In genomic region chr1:191025016-191026012, GRCm38 (mm10) we compare ENCODE assay signal across 8 mouse cellular contexts. TPM values are rescaled to one million over a fixed set of nuclear protein-coding genes. Genes with fewer than 3 reads are reported as not detected.
DNase-seq lines count a peak whose midpoint lies in the region; ATAC-seq and TF ChIP-seq lines count a peak whose summit lies in the region.

No protein-coding gene starts in this region.

- H3K9me3 ChIP-seq in midbrain, postnatal 0 days (ENCODE audit: low read length), result no peaks in the 10 kb centered on the region

- peak; percentile 28 for DNase-seq in urinary bladder, postnatal 25 days (ENCODE audit: low spot score)
- DNase-seq in urinary bladder, postnatal 10 days (ENCODE audit: low spot score), result no peak
- peak in 1 of 2 experiments; percentile 49 for DNase-seq in cerebellum, adult 2 months
- peak; percentile 57 for DNase-seq in gastrocnemius, postnatal 25 days
- DNase-seq in kidney, adult 11 months, result peak; percentile 16
- peak; percentile 29 for DNase-seq in liver, adult 2 months (ENCODE audit: extremely low read depth, low read depth, low spot score)
- DNase-seq in midbrain, postnatal 0 days (ENCODE audit: low spot score), result peak; percentile 22
- no peak for DNase-seq in T-cell, adult 2 months (ENCODE audit: low spot score)

- peaks cover 1% of the 10 kb centered on the region; the same call in 1 of the 2 replicates for H3K36me3 ChIP-seq in liver, adult 2 months (ENCODE audit: control insufficient read depth, insufficient read depth, low read length)
- no peaks in the 10 kb centered on the region for H3K36me3 ChIP-seq in midbrain, postnatal 0 days (ENCODE audit: insufficient read depth, low read length)

- ATAC-seq in midbrain, postnatal 0 days (ENCODE audit: low FRiP score), result no peak; the same call in 1 of the 2 replicates

- TF ChIP-seq CTCF in cerebellum, adult 2 months (IDR thresholded peaks at IDR 0.05; ENCODE audit: borderline replicate concordance, insufficient read depth, low read depth, low read length), result no peak
- no peak for TF ChIP-seq CTCF in liver, adult 2 months (IDR thresholded peaks at IDR 0.05; ENCODE audit: low read depth, low read length)
- no peak for TF ChIP-seq CTCF in midbrain, postnatal 0 days (IDR thresholded peaks at IDR 0.05)

- no peaks in the 10 kb centered on the region for H3K4me1 ChIP-seq in cerebellum, adult 2 months (ENCODE audit: control insufficient read depth, insufficient read depth, low read length)
- H3K4me1 ChIP-seq in liver, adult 2 months (ENCODE audit: control insufficient read depth, insufficient read depth, low read length), result peaks cover 7% of the 10 kb centered on the region
- peaks cover 4% of the 10 kb centered on the region; the same call in 1 of the 2 replicates for H3K4me1 ChIP-seq in midbrain, postnatal 0 days (ENCODE audit: insufficient read depth, low read length)

- peak overlapping the region; percentile 63 for H3K9ac ChIP-seq in liver, adult 2 months (ENCODE audit: low read depth, low read length)
- H3K9ac ChIP-seq in midbrain, postnatal 0 days (replicated peaks; ENCODE audit: low read length, poor library complexity, severe bottlenecking), result peak overlapping the region; percentile 92

- H3K79me2 ChIP-seq in liver, adult 2 months (ENCODE audit: control insufficient read depth, insufficient read depth, low read length), result no peaks in the 10 kb centered on the region; the same call in 1 of the 2 replicates

- peak overlapping the region; percentile 76 for H3K4me3 ChIP-seq in cerebellum, adult 2 months (replicated peaks; ENCODE audit: insufficient read depth, low read depth, low read length)
- H3K4me3 ChIP-seq in liver, adult 2 months (ENCODE audit: insufficient read depth, low read depth, low read length), result peak overlapping the region; percentile 61
- H3K4me3 ChIP-seq in midbrain, postnatal 0 days (ENCODE audit: low read depth, low read length), result peak overlapping the region; percentile 85

- peak overlapping the region; percentile 15 for H3K27ac ChIP-seq in cerebellum, adult 2 months (ENCODE audit: insufficient read depth, low read length)
- no peak overlapping the region for H3K27ac ChIP-seq in liver, adult 2 months (replicated peaks; ENCODE audit: insufficient read depth, low read depth, low read length)
- peak overlapping the region; percentile 79 for H3K27ac ChIP-seq in midbrain, postnatal 0 days (ENCODE audit: low read depth, low read length)

- TF ChIP-seq POLR2A in cerebellum, adult 2 months (IDR thresholded peaks at IDR 0.05; ENCODE audit: borderline replicate concordance, insufficient read depth, low read length), result no peak
- TF ChIP-seq POLR2A in liver, adult 2 months (IDR thresholded peaks at IDR 0.05; ENCODE audit: extremely low read depth, insufficient read depth, low read length), result no peak

- H3K27me3 ChIP-seq in cerebellum, adult 2 months (ENCODE audit: control insufficient read depth, insufficient read depth, low read length), result no peaks in the 10 kb centered on the region
- H3K27me3 ChIP-seq in liver, adult 2 months (ENCODE audit: control insufficient read depth, insufficient read depth, low read length), result no peaks in the 10 kb centered on the region
- H3K27me3 ChIP-seq in midbrain, postnatal 0 days (ENCODE audit: insufficient read depth, low read length), result no peaks in the 10 kb centered on the region

- peak overlapping the region; percentile 90 for H3K4me2 ChIP-seq in midbrain, postnatal 0 days (ENCODE audit: low read depth, low read length, poor library complexity, severe bottlenecking)

- under 1% methylated on average over 69 of the region's 69 CpGs for WGBS in cerebellum, adult 2 months
- 3% methylated on average over 69 of the region's 69 CpGs for WGBS in liver, adult 2 months
- 2% methylated on average over 54 of the region's 69 CpGs for WGBS in midbrain, postnatal 0 days

RNA-seq across cellular contexts. Expression of gene Flvcr1, which starts 0.6 kb away (rescaled TPM):
- polyA plus RNA-seq in cerebellum, adult 2 months (2012; rRNA removed), result 24.0 and 24.3 TPM in 2 replicates
- total RNA-seq in gastrocnemius, postnatal 25 days (2021), result 10 to 100 TPM; 16.4 to 22.3 TPM
- total RNA-seq in liver, adult 2 months (2014; rRNA removed), result 4.0 and 4.1 TPM in 2 replicates
- polyA plus RNA-seq in liver, adult 2 months (2012; rRNA removed), result 2.1 and 2.7 TPM in 2 replicates
- 32.3 and 36.9 TPM in 2 replicates for total RNA-seq in midbrain, postnatal 0 days (2014; rRNA removed)
- 8.2 and 9.2 TPM in 2 replicates for polyA plus RNA-seq in midbrain, postnatal 0 days (2015; fragmentation: Nextera tagmentation; extraction: Ambion mirVana)

RNA-seq across cellular contexts. Expression of gene Spata45, which starts 11.1 kb away (rescaled TPM):
- polyA plus RNA-seq in cerebellum, adult 2 months (2012; rRNA removed), result not detected in 2 replicates
- total RNA-seq in gastrocnemius, postnatal 25 days (2021), result not detected
- not detected in 2 replicates for total RNA-seq in liver, adult 2 months (2014; rRNA removed)
- polyA plus RNA-seq in liver, adult 2 months (2012; rRNA removed), result not detected in 2 replicates
- total RNA-seq in midbrain, postnatal 0 days (2014; rRNA removed), result not detected in 2 replicates
- not detected in 2 replicates for polyA plus RNA-seq in midbrain, postnatal 0 days (2015; fragmentation: Nextera tagmentation; extraction: Ambion mirVana)

RNA-seq across cellular contexts. Expression of gene Tatdn3, which starts 37.4 kb away (rescaled TPM):
- 54.4 and 57.9 TPM in 2 replicates for polyA plus RNA-seq in cerebellum, adult 2 months (2012; rRNA removed)
- 10 to 100 TPM; 11.8 to 12.3 TPM for total RNA-seq in gastrocnemius, postnatal 25 days (2021)
- total RNA-seq in liver, adult 2 months (2014; rRNA removed), result 9.3 and 16.3 TPM in 2 replicates
- polyA plus RNA-seq in liver, adult 2 months (2012; rRNA removed), result 5.0 and 9.4 TPM in 2 replicates
- total RNA-seq in midbrain, postnatal 0 days (2014; rRNA removed), result 21.5 and 39.0 TPM in 2 replicates
- 12.8 and 14.7 TPM in 2 replicates for polyA plus RNA-seq in midbrain, postnatal 0 days (2015; fragmentation: Nextera tagmentation; extraction: Ambion mirVana)

RNA-seq across cellular contexts. Expression of gene Nsl1, which starts 37.5 kb away (rescaled TPM):
- polyA plus RNA-seq in cerebellum, adult 2 months (2012; rRNA removed), result 0.57 and 0.59 TPM in 2 replicates
- total RNA-seq in gastrocnemius, postnatal 25 days (2021), result under 1 TPM; 0.26 to 0.56 TPM
- total RNA-seq in liver, adult 2 months (2014; rRNA removed), result 0.34 and 0.46 TPM in 2 replicates
- 0.04 and 0.11 TPM in 2 replicates for polyA plus RNA-seq in liver, adult 2 months (2012; rRNA removed)
- total RNA-seq in midbrain, postnatal 0 days (2014; rRNA removed), result 1.6 and 1.9 TPM in 2 replicates
- 1.8 and 1.9 TPM in 2 replicates for polyA plus RNA-seq in midbrain, postnatal 0 days (2015; fragmentation: Nextera tagmentation; extraction: Ambion mirVana)

RNA-seq across cellular contexts. Expression of gene Vash2, which starts 46.2 kb away (rescaled TPM):
- 3.0 TPM in 2 replicates for polyA plus RNA-seq in cerebellum, adult 2 months (2012; rRNA removed)
- 1 to 10 TPM in 1 of 2 experiments, under 1 TPM in 1; 0.59 to 1.7 TPM for total RNA-seq in gastrocnemius, postnatal 25 days (2021)
- under 0.01 TPM in 1 of 2 replicates, not detected in the other for total RNA-seq in liver, adult 2 months (2014; rRNA removed)
- not detected in 2 replicates for polyA plus RNA-seq in liver, adult 2 months (2012; rRNA removed)
- total RNA-seq in midbrain, postnatal 0 days (2014; rRNA removed), result 46.1 and 51.2 TPM in 2 replicates
- 48.8 and 49.5 TPM in 2 replicates for polyA plus RNA-seq in midbrain, postnatal 0 days (2015; fragmentation: Nextera tagmentation; extraction: Ambion mirVana)

Comparison
In these comparisons a context has a peak if more than half of its experiments do, and no peak if none do; other contexts are left out.
1. DNase-seq: peak in urinary bladder, postnatal 25 days (single experiment), gastrocnemius, postnatal 25 days (single experiment), kidney, adult 11 months (single experiment), liver, adult 2 months (single experiment) and midbrain, postnatal 0 days (single experiment); none in urinary bladder, postnatal 10 days (single experiment) and T-cell, adult 2 months (single experiment).
2. Peak in every context shown above with its lines, with median percentiles within 50 percentile points of each other: H3K4me3 ChIP-seq.